ENCODE assay signal across 10 mouse cellular contexts in genomic region chr15:101374879-101375278, GRCm38 (mm10). TPM values are rescaled to one million over a fixed set of nuclear protein-coding genes. Genes with fewer than 3 reads are reported as not detected.
DNase-seq lines count a peak whose midpoint lies in the region; ATAC-seq and TF ChIP-seq lines count a peak whose summit lies in the region.
"Had no signal": no experiment of that assay in that cellular context is flagged by ENCODE, and none has a peak within 500 bp of the region (broad histone marks: within the 10 kb centered on the region; RNA-seq: fewer than 3 reads in every experiment).

No protein-coding gene starts in this region.

- peak; percentile 91 for DNase-seq in 416B (ENCODE audit: low read depth)
- DNase-seq in adrenal gland, postnatal 14 days, result peak; percentile 75
- DNase-seq in heart, postnatal 25 days (ENCODE audit: low spot score), result peak; percentile 72
- DNase-seq in lung, adult 2 months, result peak; percentile 73
- no peak for DNase-seq in thymus, postnatal 0 days (ENCODE audit: low spot score)
- DNase-seq in thymus, postnatal 14 days, result no peak
- no peak for DNase-seq in yolk sac, embryonic 10.5 days (ENCODE audit: low spot score)

- TF ChIP-seq CTCF in lung, adult 2 months (IDR thresholded peaks at IDR 0.05; ENCODE audit: insufficient read depth, low read length), result no peak

- H3K4me3 ChIP-seq in lung, adult 2 months (replicated peaks; ENCODE audit: extremely low read depth, low read depth, low read length), result no peak overlapping the region
- H3K4me3 ChIP-seq: heart, embryonic 13.5 days; neural tube, embryonic 13.5 days had no signal

- H3K4me1 ChIP-seq in lung, adult 2 months (ENCODE audit: control insufficient read depth, insufficient read depth, low read length), result peaks cover 38% of the 10 kb centered on the region

- intact Hi-C loops in heart, postnatal 25 days (cut with DNase I), result no loop called here

- WGBS in lung, adult 2 months, result 10% methylated on average over 4 of the region's 4 CpGs

- TF ChIP-seq POLR2A in lung, adult 2 months (IDR thresholded peaks at IDR 0.05; ENCODE audit: borderline replicate concordance, extremely low read depth, low read depth, low read length), result peak; percentile 46; the same call in 1 of the 2 replicates

- ATAC-seq in activated CD4-positive, CD25-positive, alpha-beta regulatory T cell, adult 4 months, result no peak

RNA-seq across cellular contexts. Expression of gene Krt80, which starts 4.9 kb away (rescaled TPM):
- 0.74 and 1.1 TPM in 2 replicates for total RNA-seq in adrenal gland, postnatal 14 days (2021)
- 1 to 10 TPM; 2.0 to 2.2 TPM for total RNA-seq in heart, postnatal 25 days (2021)
- polyA plus RNA-seq in lung, adult 2 months (2012; rRNA removed), result 130 and 155 TPM in 2 replicates
- polyA plus RNA-seq in thymus, postnatal 0 days (2015; fragmentation: Nextera tagmentation; extraction: Ambion mirVana), result 0.65 and 0.72 TPM in 2 replicates
- not detected for polyA plus RNA-seq in activated CD4-positive, CD25-positive, alpha-beta regulatory T cell, adult 4 months (2017; shearing (Covaris generic))

RNA-seq across cellular contexts. Expression of gene Krt7, which starts 36.0 kb away (rescaled TPM):
- total RNA-seq in adrenal gland, postnatal 14 days (2021), result 1.4 and 2.3 TPM in 2 replicates
- total RNA-seq in heart, postnatal 25 days (2021), result 1 to 10 TPM; 4.2 to 5.9 TPM
- polyA plus RNA-seq in lung, adult 2 months (2012; rRNA removed), result 136 and 143 TPM in 2 replicates
- polyA plus RNA-seq in thymus, postnatal 0 days (2015; fragmentation: Nextera tagmentation; extraction: Ambion mirVana), result 84.1 and 92.4 TPM in 2 replicates
- polyA plus RNA-seq in activated CD4-positive, CD25-positive, alpha-beta regulatory T cell, adult 4 months (2017; shearing (Covaris generic)), result not detected

Comparison
In these comparisons a context has a peak if more than half of its experiments do, and no peak if none do; other contexts are left out.
1. DNase-seq: peak in 416B (single experiment), adrenal gland, postnatal 14 days (single experiment), heart, postnatal 25 days (single experiment) and lung, adult 2 months (single experiment); none in thymus, postnatal 0 days (single experiment), thymus, postnatal 14 days (single experiment) and yolk sac, embryonic 10.5 days (single experiment).
2. RNA of gene Krt80, which starts 4.9 kb away (polyA plus RNA-seq): 130 to 155 TPM in lung, adult 2 months; 0.65 to 0.72 TPM in thymus, postnatal 0 days and not detected in activated CD4-positive, CD25-positive, alpha-beta regulatory T cell, adult 4 months; every median in the first group is over 10 times any median in the second.
3. RNA of gene Krt7, which starts 36.0 kb away (polyA plus RNA-seq): 136 to 143 TPM in lung, adult 2 months and 84.1 to 92.4 TPM in thymus, postnatal 0 days; not detected in activated CD4-positive, CD25-positive, alpha-beta regulatory T cell, adult 4 months; every median in the first group is over 10 times any median in the second.